Mouse (Mus musculus) ES-E14 (cell line): ENCODE measurements around the gene Polr2b. TPM values are rescaled to one million over a fixed set of nuclear protein-coding genes. Genes with fewer than 3 reads are reported as not detected.

ENCODE experiments used
- DNase-seq: peaks from one replicate; pipeline ENCODE4 v3.0.0-alpha.2; 2013; ENCODE audit warnings: low read depth, low spot score
- H3K27ac ChIP-seq: 2 replicates; pipeline ENCODE4 v1.5.1; 2012; ENCODE audit warnings: low read depth, mild to moderate bottlenecking, low read length, moderate library complexity, mixed read lengths; ENCODE audit not compliant: poor library complexity, insufficient read depth, severe bottlenecking
- H3K36me3 ChIP-seq: 2 replicates; pipeline ENCODE4 v1.6.1; 2012; ENCODE audit warnings: mild to moderate bottlenecking, low read length, moderate library complexity, mixed read lengths; ENCODE audit not compliant: control insufficient read depth, poor library complexity, insufficient read depth, severe bottlenecking
- H3K4me1 ChIP-seq, 2 experiments: fragments of 150-350 bp in 1 of 2; sonication (generic) in 1 of 2; 2 replicates each; pipeline ENCODE4 v1.6.1; 2012; ENCODE audit warnings: low read length in 2 of 2, mild to moderate bottlenecking in 1 of 2, mixed read lengths in 1 of 2; ENCODE audit not compliant: control insufficient read depth in 2 of 2, insufficient read depth in 2 of 2, poor library complexity in 1 of 2
- H3K4me3 ChIP-seq, 2 experiments: fragments of 150-350 bp in 1 of 2; sonication (generic) in 1 of 2; 2 replicates each; pipeline ENCODE4 v1.5.1; 2012; ENCODE audit warnings: low read length in 2 of 2, low read depth in 1 of 2, mild to moderate bottlenecking in 1 of 2, mixed read lengths in 1 of 2; ENCODE audit not compliant: insufficient read depth in 1 of 2, poor library complexity in 1 of 2, severe bottlenecking in 1 of 2
- H3K9ac ChIP-seq: 2 replicates; pipeline ENCODE4 v1.6.1; 2012; ENCODE audit warnings: low read depth, mild to moderate bottlenecking, low read length, mixed read lengths; ENCODE audit not compliant: poor library complexity, insufficient read depth, severe bottlenecking
- H3K9me3 ChIP-seq: fragments of 150-350 bp; sonication (generic); 2 replicates; pipeline ENCODE4 v1.6.1; 2012; ENCODE audit warnings: low read depth, mild to moderate bottlenecking, low read length; ENCODE audit not compliant: control insufficient read depth, insufficient read depth
- CHD2 ChIP-seq: IDR thresholded peaks from 2 replicates; pipeline ENCODE4 v1.6.1; 2014; ENCODE audit warnings: mild to moderate bottlenecking, low read depth, low read length, inconsistent platforms
- HCFC1 ChIP-seq: IDR thresholded peaks from 2 replicates; pipeline ENCODE4 v1.6.1; 2012; ENCODE audit warnings: low read length, inconsistent platforms, borderline replicate concordance; ENCODE audit not compliant: insufficient read depth
- MAFK ChIP-seq: IDR thresholded peaks from 2 replicates; pipeline ENCODE4 v1.6.1; 2014; ENCODE audit warnings: mild to moderate bottlenecking, low read depth, low read length, inconsistent platforms; ENCODE audit not compliant: insufficient read depth
- ZC3H11A ChIP-seq: IDR thresholded peaks from 2 replicates; pipeline ENCODE4 v1.6.1; 2012; ENCODE audit warnings: low read depth, mild to moderate bottlenecking, inconsistent platforms, low read length, borderline replicate concordance
- ZNF384 ChIP-seq: IDR thresholded peaks from 2 replicates; pipeline ENCODE4 v1.6.1; 2012; ENCODE audit warnings: low read depth, low read length, inconsistent platforms
- in situ Hi-C, 2 experiments: fragments of 600-800 bp; cut with MboI; formaldehyde crosslinking; loops; one replicate each; pipeline ENCODE4 v1.15.1; 2025; ENCODE audit warnings: low sequenced_read_pairs in 2 of 2, inconsistent platforms in 1 of 2; ENCODE audit not compliant: unreplicated experiment in 2 of 2
- total RNA-seq: library from RNA; depleted of rRNA; stranded (reverse); fragments of 300-350 nt; gene quantifications from 2 replicates; pipeline ENCODE4 v1.2.3, GENCODE M21; 2012

Polr2b gene
- total RNA-seq, 1 experiment: 184 TPM

DNA sequence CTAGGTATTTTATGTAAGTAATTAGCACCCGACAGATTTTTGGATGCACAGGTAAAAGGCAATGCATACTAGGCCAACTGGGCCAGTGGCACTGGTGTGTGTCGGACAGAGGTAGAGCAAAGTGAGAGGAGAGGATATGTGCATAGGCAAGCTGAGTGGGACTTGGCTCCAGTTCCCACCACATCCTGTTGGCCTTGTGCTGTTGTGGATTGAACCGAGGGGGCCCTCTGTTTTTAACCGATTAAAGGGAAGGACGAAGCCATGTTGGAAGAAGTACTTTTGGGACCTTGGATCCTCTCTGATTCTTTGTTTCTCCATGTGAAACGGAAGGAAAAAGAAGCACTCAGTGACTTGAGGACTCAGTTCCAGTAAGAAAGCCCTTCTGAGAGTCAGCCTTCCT, 78.4 kb downstream of the Polr2b start:
- no peak for DNase-seq
- Histone ChIP-seq H3K27ac (no peak overlapping the region), H3K9me3 (no peaks in the 10 kb centered on the region), H3K36me3 (no peaks in the 10 kb centered on the region), H3K4me3 (no peak overlapping the region), H3K4me1 (no peaks in the 10 kb centered on the region), H3K9ac (no peak overlapping the region)
- TF ChIP-seq MAFK (no peak), ZC3H11A (no peak), CHD2 (no peak), ZNF384 (no peak), HCFC1 (no peak)
- in situ Hi-C loops: no loop called here

GRCm38 (mm10) chr5:77390272-77390671, 80.3 kb downstream of the Polr2b start:
- H3K9ac ChIP-seq: no peak overlapping the region
- in situ Hi-C loops: no loop called here
- no peaks in the 10 kb centered on the region for H3K9me3 ChIP-seq
- TF ChIP-seq HCFC1: no peak
- no peak for TF ChIP-seq CHD2
- TF ChIP-seq MAFK: no peak
- TF ChIP-seq ZNF384: no peak
- TF ChIP-seq ZC3H11A: no peak
- H3K36me3 ChIP-seq: no peaks in the 10 kb centered on the region
- DNase-seq: no peak
- H3K27ac ChIP-seq: no peak overlapping the region
- no peaks in the 10 kb centered on the region for H3K4me1 ChIP-seq
- H3K4me3 ChIP-seq: no peak overlapping the region

GRCm38 (mm10) chr5:77393094-77393619, 83.2 kb downstream of the Polr2b start:
- in situ Hi-C loops: no loop called here
- no peaks in the 10 kb centered on the region for H3K9me3 ChIP-seq
- no peak overlapping the region for H3K27ac ChIP-seq
- no peaks in the 10 kb centered on the region for H3K36me3 ChIP-seq
- no peak for DNase-seq
- no peak for TF ChIP-seq ZNF384
- TF ChIP-seq ZC3H11A: no peak
- no peak for TF ChIP-seq HCFC1
- no peak for TF ChIP-seq CHD2
- no peak for TF ChIP-seq MAFK
- no peak overlapping the region for H3K9ac ChIP-seq
- no peaks in the 10 kb centered on the region for H3K4me1 ChIP-seq
- no peak overlapping the region for H3K4me3 ChIP-seq

DNA sequence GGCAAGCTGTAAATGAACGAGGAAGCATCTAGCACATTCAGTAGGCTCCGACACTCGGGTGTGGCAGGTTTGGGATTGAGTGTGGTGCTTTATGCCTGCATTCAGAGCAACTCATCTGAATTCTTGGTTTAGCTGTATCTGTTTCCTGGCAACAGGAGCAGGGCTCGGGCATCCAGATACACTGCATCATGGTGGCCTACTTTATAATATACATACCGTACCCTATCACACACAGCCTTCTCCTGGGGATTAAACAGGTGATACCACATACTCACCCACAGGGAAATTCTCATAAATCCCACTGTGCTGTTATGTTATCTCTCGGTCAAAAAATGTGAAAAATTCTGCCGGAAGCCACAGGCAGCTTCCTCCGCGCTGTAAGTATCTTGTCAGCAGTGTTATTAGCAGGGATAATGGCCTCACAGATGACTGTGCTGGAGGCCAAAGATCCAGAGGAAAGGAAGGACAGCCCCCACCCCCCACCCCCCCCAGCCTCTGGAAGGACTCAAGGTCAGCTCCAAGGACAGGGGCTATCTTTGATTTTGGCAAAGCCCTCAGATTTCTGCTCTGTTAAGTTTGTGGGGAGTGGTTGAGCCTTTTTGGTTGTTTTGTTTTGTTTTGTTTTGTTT, 84.2 kb downstream of the Polr2b start:
- H3K4me3 ChIP-seq: no peak overlapping the region
- in situ Hi-C loops: no loop called here
- no peaks in the 10 kb centered on the region for H3K36me3 ChIP-seq
- H3K4me1 ChIP-seq: no peaks in the 10 kb centered on the region
- no peak overlapping the region for H3K27ac ChIP-seq
- no peaks in the 10 kb centered on the region for H3K9me3 ChIP-seq
- no peak for DNase-seq
- TF ChIP-seq MAFK (no peak), ZNF384 (no peak), HCFC1 (no peak), ZC3H11A (no peak), CHD2 (no peak)
- H3K9ac ChIP-seq: no peak overlapping the region
